Mouse (Mus musculus): ENCODE results near the gene Lnx1. TPM values are rescaled to one million over a fixed set of nuclear protein-coding genes. Genes with fewer than 3 reads are reported as not detected.

Gene Lnx1
- polyA plus RNA-seq, 1 experiment from 2014 or later, result 1.2 TPM

- Histone ChIP-seq H3K27me3 (no peaks in the 10 kb centered on the region), H3K27ac (no peak overlapping the region), H3K4me2 (no peak overlapping the region), H3K4me1 (no peaks in the 10 kb centered on the region), H3K9ac (no peak overlapping the region), H3K9me3 (no peaks in the 10 kb centered on the region), H3K36me3 (no peaks in the 10 kb centered on the region), H3K4me3 (no peak overlapping the region)
- ATAC-seq (ENCODE audit: insufficient number of reproducible peaks, low FRiP score, low TSS enrichment, low read depth), result no peak
- 62% methylated on average over 3 of the region's 3 CpGs for WGBS
Observed at GRCm38 (mm10) chr5:74670877-74671276, 31.8 kb downstream of the Lnx1 start.

- no peak for ATAC-seq (ENCODE audit: insufficient number of reproducible peaks, low FRiP score, low TSS enrichment, low read depth)
- WGBS, result 60% methylated on average over 6 of the region's 6 CpGs
Observed at GRCm38 (mm10) chr5:74669925-74670324, 32.8 kb downstream of the Lnx1 start.

GRCm38 (mm10) chr5:74668956-74669355 is 33.8 kb downstream of the Lnx1 start:
- Histone ChIP-seq H3K9me3 (no peaks in the 10 kb centered on the region), H3K4me2 (no peak overlapping the region), H3K27me3 (no peaks in the 10 kb centered on the region), H3K27ac (no peak overlapping the region), H3K4me3 (no peak overlapping the region), H3K9ac (no peak overlapping the region), H3K4me1 (no peaks in the 10 kb centered on the region), H3K36me3 (no peaks in the 10 kb centered on the region)
- WGBS, result 46% methylated on average over 6 of the region's 6 CpGs
- no peak for ATAC-seq (ENCODE audit: insufficient number of reproducible peaks, low FRiP score, low TSS enrichment, low read depth)

More at GRCm38 (mm10) chr5:74669925-74670324, 32.8 kb downstream of the Lnx1 start:
- Histone ChIP-seq H3K4me2 (no peak overlapping the region), H3K27ac (no peak overlapping the region), H3K9ac (no peak overlapping the region), H3K4me1 (no peaks in the 10 kb centered on the region), H3K4me3 (no peak overlapping the region), H3K27me3 (no peaks in the 10 kb centered on the region), H3K36me3 (no peaks in the 10 kb centered on the region), H3K9me3 (no peaks in the 10 kb centered on the region)

GRCm38 (mm10) chr5:74662618-74663017 is 40.1 kb downstream of the Lnx1 start:
- no peak overlapping the region for H3K4me3 ChIP-seq
- no peak overlapping the region for H3K27ac ChIP-seq
- no peaks in the 10 kb centered on the region for H3K27me3 ChIP-seq
- H3K4me1 ChIP-seq, result peaks cover 25% of the 10 kb centered on the region
- no peaks in the 10 kb centered on the region for H3K36me3 ChIP-seq
- no peak for ATAC-seq (ENCODE audit: insufficient number of reproducible peaks, low FRiP score, low TSS enrichment, low read depth)
- no peak overlapping the region for H3K9ac ChIP-seq
- WGBS, result 25% methylated on average over 1 of the region's 1 CpGs
- no peaks in the 10 kb centered on the region for H3K9me3 ChIP-seq
- no peak overlapping the region for H3K4me2 ChIP-seq

GRCm38 (mm10) chr5:74661734-74662560 is 40.8 kb downstream of the Lnx1 start:
- Histone ChIP-seq H3K4me3 (no peak overlapping the region), H3K36me3 (no peaks in the 10 kb centered on the region), H3K4me1 (peaks cover 25% of the 10 kb centered on the region), H3K27ac (no peak overlapping the region), H3K27me3 (no peaks in the 10 kb centered on the region), H3K9ac (no peak overlapping the region), H3K4me2 (no peak overlapping the region), H3K9me3 (no peaks in the 10 kb centered on the region)
- no peak for ATAC-seq (ENCODE audit: insufficient number of reproducible peaks, low FRiP score, low TSS enrichment, low read depth)
- 58% methylated on average over 4 of the region's 4 CpGs for WGBS

- H3K27me3 ChIP-seq, result no peaks in the 10 kb centered on the region
- no peak overlapping the region for H3K4me2 ChIP-seq
- no peaks in the 10 kb centered on the region for H3K36me3 ChIP-seq
- peaks cover 25% of the 10 kb centered on the region for H3K4me1 ChIP-seq
- WGBS, result 30% methylated on average over 4 of the region's 4 CpGs
- no peak overlapping the region for H3K9ac ChIP-seq
- H3K9me3 ChIP-seq, result no peaks in the 10 kb centered on the region
- no peak overlapping the region for H3K27ac ChIP-seq
- no peak overlapping the region for H3K4me3 ChIP-seq
- no peak for ATAC-seq (ENCODE audit: insufficient number of reproducible peaks, low FRiP score, low TSS enrichment, low read depth)
Observed at GRCm38 (mm10) chr5:74659856-74660255, 42.9 kb downstream of the Lnx1 start.

GRCm38 (mm10) chr5:74659281-74659680 is 43.4 kb downstream of the Lnx1 start:
- H3K9me3 ChIP-seq, result no peaks in the 10 kb centered on the region
- no peak overlapping the region for H3K4me2 ChIP-seq
- no peak overlapping the region for H3K9ac ChIP-seq
- peaks cover 25% of the 10 kb centered on the region for H3K4me1 ChIP-seq
- no peaks in the 10 kb centered on the region for H3K36me3 ChIP-seq
- H3K4me3 ChIP-seq, result no peak overlapping the region
- H3K27me3 ChIP-seq, result no peaks in the 10 kb centered on the region
- no peak overlapping the region for H3K27ac ChIP-seq
- 75% methylated on average over 5 of the region's 5 CpGs for WGBS
- no peak for ATAC-seq (ENCODE audit: insufficient number of reproducible peaks, low FRiP score, low TSS enrichment, low read depth)

- 49% methylated on average over 6 of the region's 6 CpGs for WGBS
- ATAC-seq (ENCODE audit: insufficient number of reproducible peaks, low FRiP score, low TSS enrichment, low read depth), result no peak
- Histone ChIP-seq H3K9ac (no peak overlapping the region), H3K4me2 (no peak overlapping the region), H3K4me1 (peaks cover 25% of the 10 kb centered on the region), H3K27me3 (no peaks in the 10 kb centered on the region), H3K36me3 (no peaks in the 10 kb centered on the region), H3K4me3 (no peak overlapping the region), H3K9me3 (no peaks in the 10 kb centered on the region), H3K27ac (peak overlapping the region; percentile 33; the same call in 1 of the 2 replicates)
Observed at GRCm38 (mm10) chr5:74657930-74658329, 44.8 kb downstream of the Lnx1 start.

GRCm38 (mm10) chr5:74656410-74656809 is 46.3 kb downstream of the Lnx1 start:
- Histone ChIP-seq H3K4me2 (no peak overlapping the region), H3K4me3 (no peak overlapping the region), H3K9me3 (no peaks in the 10 kb centered on the region), H3K4me1 (peaks cover 25% of the 10 kb centered on the region), H3K9ac (no peak overlapping the region), H3K27me3 (no peaks in the 10 kb centered on the region), H3K27ac (no peak overlapping the region), H3K36me3 (no peaks in the 10 kb centered on the region)
- 84% methylated on average over 5 of the region's 5 CpGs for WGBS
- ATAC-seq (ENCODE audit: insufficient number of reproducible peaks, low FRiP score, low TSS enrichment, low read depth), result no peak

GRCm38 (mm10) chr5:74654527-74654926 is 48.2 kb downstream of the Lnx1 start:
- no peak for ATAC-seq (ENCODE audit: insufficient number of reproducible peaks, low FRiP score, low TSS enrichment, low read depth)
- Histone ChIP-seq H3K27ac (no peak overlapping the region), H3K4me3 (no peak overlapping the region), H3K9ac (no peak overlapping the region), H3K4me1 (peaks cover 14% of the 10 kb centered on the region; the same call in 1 of the 2 replicates), H3K4me2 (no peak overlapping the region), H3K27me3 (no peaks in the 10 kb centered on the region), H3K36me3 (no peaks in the 10 kb centered on the region), H3K9me3 (no peaks in the 10 kb centered on the region)
- WGBS, result 62% methylated on average over 6 of the region's 6 CpGs

- no peaks in the 10 kb centered on the region for H3K27me3 ChIP-seq
- WGBS, result 82% methylated on average over 10 of the region's 10 CpGs
- no peak for ATAC-seq (ENCODE audit: insufficient number of reproducible peaks, low FRiP score, low TSS enrichment, low read depth)
- H3K27ac ChIP-seq, result no peak overlapping the region
- H3K4me3 ChIP-seq, result no peak overlapping the region
- H3K9ac ChIP-seq, result no peak overlapping the region
- no peak overlapping the region for H3K4me2 ChIP-seq
- peaks cover 8% of the 10 kb centered on the region; the same call in 1 of the 2 replicates for H3K4me1 ChIP-seq
- H3K36me3 ChIP-seq, result no peaks in the 10 kb centered on the region
- H3K9me3 ChIP-seq, result no peaks in the 10 kb centered on the region
Observed at GRCm38 (mm10) chr5:74653766-74654165, 48.9 kb downstream of the Lnx1 start.

- H3K27ac ChIP-seq, result no peak overlapping the region
- WGBS, result 92% methylated on average over 1 of the region's 1 CpGs
- no peak for ATAC-seq (ENCODE audit: insufficient number of reproducible peaks, low FRiP score, low TSS enrichment, low read depth)
- H3K9me3 ChIP-seq, result no peaks in the 10 kb centered on the region
- H3K9ac ChIP-seq, result no peak overlapping the region
- no peak overlapping the region for H3K4me2 ChIP-seq
- H3K4me1 ChIP-seq, result no peaks in the 10 kb centered on the region
- no peak overlapping the region for H3K4me3 ChIP-seq
- no peaks in the 10 kb centered on the region for H3K36me3 ChIP-seq
- H3K27me3 ChIP-seq, result no peaks in the 10 kb centered on the region
Observed at GRCm38 (mm10) chr5:74649122-74649521, 53.6 kb downstream of the Lnx1 start.
